31 mouse cellular contexts compared by ENCODE assay signal in the genomic region with DNA sequence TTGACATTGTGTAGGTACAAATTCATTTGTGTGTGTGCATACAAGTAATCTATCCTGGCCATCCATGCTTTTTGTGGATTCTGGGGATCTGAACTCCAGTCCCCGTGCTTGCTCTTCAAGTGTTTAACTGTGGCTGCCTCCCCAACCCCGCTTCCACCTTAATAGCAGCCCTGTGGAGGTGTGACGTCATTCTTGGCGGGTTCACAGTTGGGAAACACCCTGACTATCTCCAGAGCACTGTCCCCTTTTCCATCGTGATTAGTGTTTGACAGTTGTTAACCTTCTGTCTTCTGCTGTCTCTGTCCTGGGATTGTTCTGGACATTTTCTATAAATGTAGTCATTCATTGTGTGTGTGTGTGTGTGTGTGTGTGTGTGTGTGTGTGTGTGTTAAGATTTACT. TPM values are rescaled to one million over a fixed set of nuclear protein-coding genes. Genes with fewer than 3 reads are reported as not detected.
DNase-seq lines count a peak whose midpoint lies in the region; ATAC-seq lines count a peak whose summit lies in the region.
"Had no signal": no experiment of that assay in that cellular context is flagged by ENCODE, and none has a peak within 500 bp of the region (broad histone marks: within the 10 kb centered on the region; RNA-seq: fewer than 3 reads in every experiment).

No protein-coding gene starts in this region.

- no peaks in the 10 kb centered on the region for H3K27me3 ChIP-seq in liver, embryonic 13.5 days
- H3K27me3 ChIP-seq: CH12.LX; embryonic facial prominence, embryonic 15.5 days; forebrain, embryonic 12.5 days; heart, embryonic 13.5 days; hindbrain, embryonic 15.5 days; limb, embryonic 13.5 days; neural tube, embryonic 13.5 days had no signal

- no peak overlapping the region for H3K4me2 ChIP-seq in liver, embryonic 13.5 days
- H3K4me2 ChIP-seq: embryonic facial prominence, embryonic 15.5 days; forebrain, embryonic 12.5 days; heart, embryonic 13.5 days; hindbrain, embryonic 15.5 days; limb, embryonic 13.5 days; neural tube, embryonic 13.5 days had no signal

- no peak overlapping the region for H3K27ac ChIP-seq in liver, embryonic 13.5 days
- H3K27ac ChIP-seq: embryonic facial prominence, embryonic 10.5 days; embryonic facial prominence, embryonic 15.5 days; forebrain, embryonic 12.5 days; heart, embryonic 13.5 days; hindbrain, embryonic 10.5 days; hindbrain, embryonic 15.5 days; kidney, postnatal 0 days; limb, embryonic 13.5 days; macrophage; midbrain, embryonic 10.5 days; neural tube, embryonic 13.5 days had no signal

- 41% methylated on average over 5 of the region's 5 CpGs for WGBS in liver, embryonic 13.5 days (ENCODE audit: insufficient replicate concordance)

- no peak overlapping the region for H3K4me3 ChIP-seq in liver, embryonic 13.5 days (replicated peaks)
- H3K4me3 ChIP-seq: embryonic facial prominence, embryonic 10.5 days; embryonic facial prominence, embryonic 15.5 days; forebrain, embryonic 12.5 days; heart, embryonic 13.5 days; hindbrain, embryonic 10.5 days; hindbrain, embryonic 15.5 days; limb, embryonic 13.5 days; midbrain, embryonic 10.5 days; neural tube, embryonic 13.5 days had no signal

- H3K9ac ChIP-seq in liver, embryonic 13.5 days: no peak overlapping the region
- H3K9ac ChIP-seq: embryonic facial prominence, embryonic 15.5 days; forebrain, embryonic 12.5 days; forebrain, postnatal 0 days; heart, embryonic 13.5 days; hindbrain, embryonic 15.5 days; limb, embryonic 13.5 days; neural tube, embryonic 13.5 days had no signal

- peaks cover 8% of the 10 kb centered on the region for H3K4me1 ChIP-seq in liver, embryonic 13.5 days (replicated peaks)
- H3K4me1 ChIP-seq: embryonic facial prominence, embryonic 10.5 days; embryonic facial prominence, embryonic 15.5 days; forebrain, embryonic 12.5 days; heart, embryonic 13.5 days; hindbrain, embryonic 10.5 days; hindbrain, embryonic 15.5 days; limb, embryonic 13.5 days; midbrain, embryonic 10.5 days; neural tube, embryonic 13.5 days had no signal

- ATAC-seq in common myeloid progenitor, adult 5-6 weeks (replicated peaks; ENCODE audit: low read depth, poor library complexity, severe bottlenecking): 0 out of 2 replicates have a peak, but pooled peaks have one; percentile 34
- ATAC-seq in liver, embryonic 13.5 days (ENCODE audit: low read depth): peak; percentile 63
- peak; percentile 89 for ATAC-seq in megakaryocyte-erythroid progenitor cell, adult 5-6 weeks (replicated peaks; ENCODE audit: low FRiP score, low TSS enrichment, poor library complexity, severe bottlenecking)
- ATAC-seq: forebrain, postnatal 0 days; inflammation-experienced regulatory T-cells, adult 6 months; midbrain, embryonic 16.5 days had no signal

- H3K36me3 ChIP-seq in liver, embryonic 13.5 days: peaks cover 71% of the 10 kb centered on the region

- DNase-seq in c-Kit-positive CD71-positive TER-119-negative erythroid progenitor cells, embryonic 14.5 days (ENCODE audit: low read depth): peak; percentile 40
- peak; percentile 19 for DNase-seq in liver, embryonic 13.5 days
- DNase-seq in lung, adult 18-20 months: no peak
- DNase-seq in testis, postnatal 14 days (ENCODE audit: low spot score): no peak
- DNase-seq: adrenal gland, postnatal 10 days; cerebellum, adult 18-20 months; cerebellum, postnatal 10 days; forebrain, postnatal 0 days; heart, postnatal 10 days; kidney, adult 8-10 months; kidney, postnatal 4 days; lung, adult 2 months; lung, postnatal 10 days; right cerebral cortex, postnatal 14 days; thymus, postnatal 14 days had no signal

- H3K9me3 ChIP-seq in liver, embryonic 13.5 days (replicated peaks): no peaks in the 10 kb centered on the region
- H3K9me3 ChIP-seq: embryonic facial prominence, embryonic 10.5 days; embryonic facial prominence, embryonic 15.5 days; forebrain, embryonic 12.5 days; heart, embryonic 13.5 days; hindbrain, embryonic 10.5 days; hindbrain, embryonic 15.5 days; limb, embryonic 13.5 days; midbrain, embryonic 10.5 days; neural tube, embryonic 13.5 days had no signal

RNA-seq across cellular contexts. Expression of a gene that starts 24.1 kb away (rescaled TPM):
- total RNA-seq in common myeloid progenitor, adult 5-6 weeks (2017): 29.7 TPM in 2 replicates
- polyA plus RNA-seq in liver, embryonic 13.5 days (2015; fragmentation: Nextera tagmentation; extraction: Ambion mirVana): 22.9 and 29.4 TPM in 2 replicates
- total RNA-seq in megakaryocyte-erythroid progenitor cell, adult 5-6 weeks (2014; fragmentation: Nextera tagmentation): 14.1 and 16.1 TPM in 2 replicates
- 11.7 and 13.0 TPM in 2 replicates for total RNA-seq in megakaryocyte-erythroid progenitor cell, adult 5-6 weeks (2017)

Comparison
In these comparisons a context has a peak if more than half of its experiments do, and no peak if none do; other contexts are left out.
1. DNase-seq: peak in c-Kit-positive CD71-positive TER-119-negative erythroid progenitor cells, embryonic 14.5 days (single experiment) and liver, embryonic 13.5 days (single experiment); none in lung, adult 18-20 months (0 of 2) and testis, postnatal 14 days (single experiment).
2. ATAC-seq: peak in every context shown above with its lines; median percentile 89 in megakaryocyte-erythroid progenitor cell, adult 5-6 weeks; 63 in liver, embryonic 13.5 days; 34 in common myeloid progenitor, adult 5-6 weeks.